Mouse (Mus musculus): Measurements from ENCODE around the gene Tmem120a. TPM values are rescaled to one million over a fixed set of nuclear protein-coding genes. Genes with fewer than 3 reads are reported as not detected.

Tmem120a gene
- polyA plus RNA-seq, 1 experiment from 2014 or later: 80.1 TPM

GRCm38 (mm10) chr5:135723165-135723751, 21.0 kb downstream of the Tmem120a start:
- ATAC-seq (replicated peaks; ENCODE audit: low FRiP score, low read depth) (no peak), DNase-seq (ENCODE audit: low spot score) (no peak)
- no peaks in the 10 kb centered on the region for H3K9me3 ChIP-seq (replicated peaks; ENCODE audit: low read length)
- peaks cover 20% of the 10 kb centered on the region for H3K4me1 ChIP-seq (replicated peaks; ENCODE audit: insufficient read depth, low read length)
- no peak overlapping the region for H3K27ac ChIP-seq
- no peak overlapping the region for H3K9ac ChIP-seq (ENCODE audit: low read depth, low read length)
- TF ChIP-seq CTCF (IDR thresholded peaks at IDR 0.05; ENCODE audit: low read depth): no peak
- 55% methylated on average over 3 of the region's 3 CpGs for WGBS
- no peak overlapping the region for H3K4me3 ChIP-seq (replicated peaks; ENCODE audit: low read depth, low read length)
- H3K4me2 ChIP-seq (ENCODE audit: low read length): no peak overlapping the region
- H3K27me3 ChIP-seq (ENCODE audit: insufficient read depth, low read length): no peaks in the 10 kb centered on the region
- no peaks in the 10 kb centered on the region for H3K36me3 ChIP-seq (ENCODE audit: insufficient read depth, low read length)

DNA sequence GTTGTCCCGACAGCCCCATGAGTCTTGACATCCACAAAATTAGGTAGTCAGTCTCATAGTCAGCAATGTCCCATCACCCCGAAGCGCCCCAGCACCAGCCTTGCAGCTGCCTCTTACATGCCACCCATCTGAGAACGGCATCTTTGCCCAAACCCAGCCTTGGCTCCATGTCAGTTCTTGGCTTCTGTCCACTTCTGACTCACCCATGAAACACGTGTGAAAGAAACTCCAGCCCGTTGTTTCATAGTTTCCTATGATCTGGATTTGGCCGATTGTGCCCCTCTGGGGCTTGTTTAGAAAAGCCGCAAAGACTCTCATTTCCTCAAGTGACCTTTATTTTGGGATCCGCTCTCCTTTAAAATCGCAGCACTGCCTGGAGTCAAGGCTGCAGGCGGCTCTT, 22.1 kb downstream of the Tmem120a start:
- H3K4me2 ChIP-seq (ENCODE audit: low read length): no peak overlapping the region
- no peak for DNase-seq (ENCODE audit: low spot score)
- peaks cover 7% of the 10 kb centered on the region for H3K36me3 ChIP-seq (ENCODE audit: insufficient read depth, low read length)
- no peaks in the 10 kb centered on the region for H3K27me3 ChIP-seq (ENCODE audit: insufficient read depth, low read length)
- no peak overlapping the region for H3K9ac ChIP-seq (ENCODE audit: low read depth, low read length)
- no peak for ATAC-seq (replicated peaks; ENCODE audit: low FRiP score, low read depth)
- peak overlapping the region; percentile 8; the same call in 1 of the 2 replicates for H3K27ac ChIP-seq
- H3K4me3 ChIP-seq (replicated peaks; ENCODE audit: low read depth, low read length): no peak overlapping the region
- TF ChIP-seq CTCF (IDR thresholded peaks at IDR 0.05; ENCODE audit: low read depth): no peak
- H3K9me3 ChIP-seq (replicated peaks; ENCODE audit: low read length): no peaks in the 10 kb centered on the region
- 79% methylated on average over 11 of the region's 11 CpGs for WGBS
- H3K4me1 ChIP-seq (replicated peaks; ENCODE audit: insufficient read depth, low read length): peaks cover 20% of the 10 kb centered on the region

GRCm38 (mm10) chr5:135721076-135721475, 23.2 kb downstream of the Tmem120a start:
- no peak overlapping the region for H3K9ac ChIP-seq (ENCODE audit: low read depth, low read length)
- no peak overlapping the region for H3K4me2 ChIP-seq (ENCODE audit: low read length)
- 81% methylated on average over 8 of the region's 8 CpGs for WGBS
- no peak for DNase-seq (ENCODE audit: low spot score)
- no peak for TF ChIP-seq CTCF (IDR thresholded peaks at IDR 0.05; ENCODE audit: low read depth)
- no peaks in the 10 kb centered on the region for H3K27me3 ChIP-seq (ENCODE audit: insufficient read depth, low read length)
- H3K9me3 ChIP-seq (replicated peaks; ENCODE audit: low read length): no peaks in the 10 kb centered on the region
- no peak for ATAC-seq (replicated peaks; ENCODE audit: low FRiP score, low read depth)
- no peak overlapping the region for H3K4me3 ChIP-seq (replicated peaks; ENCODE audit: low read depth, low read length)
- H3K36me3 ChIP-seq (ENCODE audit: insufficient read depth, low read length): peaks cover 13% of the 10 kb centered on the region
- peaks cover 18% of the 10 kb centered on the region for H3K4me1 ChIP-seq (replicated peaks; ENCODE audit: insufficient read depth, low read length)
- H3K27ac ChIP-seq: no peak overlapping the region

DNA sequence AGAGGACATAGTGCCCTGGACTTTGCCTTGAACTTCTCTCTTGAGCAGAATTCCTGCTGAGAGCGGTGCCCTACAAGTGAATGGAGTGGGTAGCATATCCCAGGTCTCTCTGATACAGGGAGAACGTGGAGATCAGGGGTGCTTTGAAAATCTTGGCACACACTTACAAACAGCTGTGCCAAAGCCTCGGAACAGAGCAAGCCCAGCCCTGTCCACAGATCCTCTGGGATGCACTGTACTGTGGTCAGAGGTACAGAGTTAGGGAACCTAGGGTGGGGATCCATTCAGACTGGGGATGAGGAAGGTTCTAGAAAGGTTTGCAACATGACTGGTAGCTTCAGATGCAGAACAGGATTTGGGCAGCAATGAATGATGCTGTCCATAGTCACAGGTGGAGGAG, 24.1 kb downstream of the Tmem120a start:
- no peak for DNase-seq (ENCODE audit: low spot score)
- H3K4me3 ChIP-seq (replicated peaks; ENCODE audit: low read depth, low read length): no peak overlapping the region
- 69% methylated on average over 3 of the region's 3 CpGs for WGBS
- no peaks in the 10 kb centered on the region for H3K27me3 ChIP-seq (ENCODE audit: insufficient read depth, low read length)
- no peak overlapping the region for H3K27ac ChIP-seq
- no peaks in the 10 kb centered on the region for H3K9me3 ChIP-seq (replicated peaks; ENCODE audit: low read length)
- no peak for ATAC-seq (replicated peaks; ENCODE audit: low FRiP score, low read depth)
- peaks cover 8% of the 10 kb centered on the region for H3K4me1 ChIP-seq (replicated peaks; ENCODE audit: insufficient read depth, low read length)
- peaks cover 13% of the 10 kb centered on the region for H3K36me3 ChIP-seq (ENCODE audit: insufficient read depth, low read length)
- H3K4me2 ChIP-seq (ENCODE audit: low read length): no peak overlapping the region
- no peak overlapping the region for H3K9ac ChIP-seq (ENCODE audit: low read depth, low read length)
- no peak for TF ChIP-seq CTCF (IDR thresholded peaks at IDR 0.05; ENCODE audit: low read depth)

DNA sequence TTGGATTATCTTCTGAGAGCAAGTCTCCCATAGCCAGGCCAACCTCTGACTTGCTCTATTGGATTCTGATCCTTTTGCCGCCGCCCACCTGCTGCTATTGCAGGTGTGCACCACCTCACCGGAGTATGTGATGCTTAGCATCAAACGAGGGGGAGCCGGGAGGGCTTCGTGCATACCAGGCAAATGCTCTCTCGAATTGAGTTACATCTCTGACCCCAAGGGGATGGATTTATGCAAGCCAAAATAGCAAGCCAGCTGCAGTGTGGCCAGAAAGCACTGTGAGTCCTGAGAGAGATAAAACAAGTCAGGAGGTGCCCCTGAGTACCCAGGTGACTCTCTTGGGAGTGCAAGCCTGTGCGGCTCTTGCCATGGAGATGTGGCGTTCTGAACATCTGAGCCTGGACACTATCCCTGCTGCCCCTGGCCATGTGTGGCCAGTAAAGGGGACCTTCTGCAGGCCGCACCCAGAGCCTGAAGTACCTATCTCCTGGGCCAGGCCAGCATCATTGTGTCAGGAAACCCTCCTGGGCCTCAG, 24.6 kb downstream of the Tmem120a start:
- TF ChIP-seq CTCF (IDR thresholded peaks at IDR 0.05; ENCODE audit: low read depth): no peak
- 64% methylated on average over 10 of the region's 10 CpGs for WGBS

DNA sequence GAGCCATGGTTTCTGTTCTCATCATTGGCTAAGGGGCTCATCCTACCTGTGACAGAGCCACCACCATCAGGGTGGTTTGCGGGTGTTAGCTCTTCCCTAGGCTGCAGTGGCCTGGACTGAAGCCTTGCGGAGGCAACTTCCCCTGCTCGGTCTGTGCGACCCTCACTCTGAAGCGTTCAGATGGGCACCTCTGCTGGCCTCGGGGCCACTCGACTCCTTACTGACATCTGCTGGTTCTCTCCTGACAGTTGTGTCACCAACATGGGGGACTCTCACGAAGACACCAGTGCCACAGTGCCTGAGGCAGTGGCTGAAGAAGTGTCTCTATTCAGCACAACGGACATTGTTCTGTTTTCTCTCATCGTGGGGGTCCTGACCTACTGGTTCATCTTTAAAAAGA, 28.6 kb downstream of the Tmem120a start:
- Histone ChIP-seq H3K4me3 (replicated peaks; ENCODE audit: low read depth, low read length) (no peak overlapping the region), H3K27ac (no peak overlapping the region), H3K4me2 (ENCODE audit: low read length) (no peak overlapping the region), H3K9me3 (replicated peaks; ENCODE audit: low read length) (no peaks in the 10 kb centered on the region), H3K9ac (ENCODE audit: low read depth, low read length) (no peak overlapping the region), H3K27me3 (ENCODE audit: insufficient read depth, low read length) (no peaks in the 10 kb centered on the region), H3K4me1 (replicated peaks; ENCODE audit: insufficient read depth, low read length) (peaks cover 16% of the 10 kb centered on the region), H3K36me3 (ENCODE audit: insufficient read depth, low read length) (peaks cover 13% of the 10 kb centered on the region)
- DNase-seq (ENCODE audit: low spot score) (no peak), ATAC-seq (replicated peaks; ENCODE audit: low FRiP score, low read depth) (no peak)
- WGBS: 61% methylated on average over 10 of the region's 10 CpGs
- peak; percentile 48; the same call in 1 of the 2 replicates for TF ChIP-seq CTCF (IDR thresholded peaks at IDR 0.05; ENCODE audit: low read depth)

More for the DNA sequence above, 24.6 kb downstream of the Tmem120a start:
- DNase-seq (ENCODE audit: low spot score) (no peak), ATAC-seq (replicated peaks; ENCODE audit: low FRiP score, low read depth) (no peak)
- no peaks in the 10 kb centered on the region for H3K27me3 ChIP-seq (ENCODE audit: insufficient read depth, low read length)
- peaks cover 4% of the 10 kb centered on the region for H3K4me1 ChIP-seq (replicated peaks; ENCODE audit: insufficient read depth, low read length)
- no peaks in the 10 kb centered on the region for H3K9me3 ChIP-seq (replicated peaks; ENCODE audit: low read length)
- H3K4me3 ChIP-seq (replicated peaks; ENCODE audit: low read depth, low read length): no peak overlapping the region
- H3K36me3 ChIP-seq (ENCODE audit: insufficient read depth, low read length): peaks cover 13% of the 10 kb centered on the region
- H3K4me2 ChIP-seq (ENCODE audit: low read length): no peak overlapping the region
- no peak overlapping the region for H3K27ac ChIP-seq
- no peak overlapping the region for H3K9ac ChIP-seq (ENCODE audit: low read depth, low read length)

Measured in kidney, postnatal 0 days (tissue).